Mouse (Mus musculus) liver, adult 2 months (tissue): ENCODE measurements at regions not wholly inside any gene's neighbourhood (a gene's known extent, or its start where the extent isn't known, plus 50 kb on each side); places are given as distances from the start of the nearest gene placed in this dataset.
A peak's percentile ranks its signal among the peaks of the same experiment; 100 is the strongest.

Experiments used
- DNase-seq: peaks from one replicate; pipeline ENCODE4 v3.0.0-alpha.2; 2011; ENCODE audit warnings: low read depth, low spot score; ENCODE audit errors: extremely low read depth
- H3K27ac ChIP-seq: fragments of 200-500 bp; replicated peaks from 2 replicates; pipeline ENCODE4 v1.5.1; 2012; ENCODE audit warnings: low read depth, mild to moderate bottlenecking, control low read depth, inconsistent platforms, low read length; ENCODE audit not compliant: insufficient read depth
- H3K27me3 ChIP-seq: fragments of 200-500 bp; 2 replicates; pipeline ENCODE4 v1.6.1; 2012; ENCODE audit warnings: mild to moderate bottlenecking, moderate library complexity, low read length, inconsistent platforms; ENCODE audit not compliant: control insufficient read depth, insufficient read depth
- H3K36me3 ChIP-seq: fragments of 200-500 bp; 2 replicates; pipeline ENCODE4 v1.6.1; 2012; ENCODE audit warnings: low read length, inconsistent platforms; ENCODE audit not compliant: control insufficient read depth, insufficient read depth
- H3K4me1 ChIP-seq: fragments of 200-500 bp; 2 replicates; pipeline ENCODE4 v1.6.1; 2011; ENCODE audit warnings: low read length; ENCODE audit not compliant: control insufficient read depth, insufficient read depth
- H3K4me3 ChIP-seq: fragments of 200-500 bp; 2 replicates; pipeline ENCODE4 v1.5.1; 2011; ENCODE audit warnings: low read depth, mild to moderate bottlenecking, control low read depth, low read length, moderate library complexity; ENCODE audit not compliant: insufficient read depth
- H3K79me2 ChIP-seq: fragments of 200-500 bp; 2 replicates; pipeline ENCODE4 v1.6.1; 2012; ENCODE audit warnings: inconsistent platforms, mild to moderate bottlenecking, low read length, moderate library complexity; ENCODE audit not compliant: control insufficient read depth, insufficient read depth
- H3K9ac ChIP-seq: fragments of 200-500 bp; 2 replicates; pipeline ENCODE4 v1.6.1; 2012; ENCODE audit warnings: low read depth, mild to moderate bottlenecking, control low read depth, inconsistent platforms, low read length
- CTCF ChIP-seq: fragments of 200-500 bp; IDR thresholded peaks from 2 replicates; pipeline ENCODE4 v1.5.1; 2011; ENCODE audit warnings: low read depth, low read length, control low read depth
- POLR2A ChIP-seq: fragments of 200-500 bp; IDR thresholded peaks from 2 replicates; pipeline ENCODE4 v1.6.1; 2011; ENCODE audit warnings: low read length, control low read depth; ENCODE audit not compliant: insufficient read depth; ENCODE audit errors: extremely low read depth
- WGBS: fragments of 180-500 bp; shearing (Covaris S2); methylation state at CpG from one replicate; pipeline ENCODE4 v1.1.7; 2018; 5-methylcytosine and 5-hydroxymethylcytosine counted together

- Histone ChIP-seq H3K27me3 (no peaks in the 10 kb centered on the region), H3K4me1 (no peaks in the 10 kb centered on the region), H3K4me3 (no peak overlapping the region), H3K9ac (no peak overlapping the region), H3K36me3 (no peaks in the 10 kb centered on the region), H3K27ac (no peak overlapping the region), H3K79me2 (no peaks in the 10 kb centered on the region)
- WGBS: 64% methylated on average over 3 of the region's 3 CpGs
- peak; percentile 16 for DNase-seq
- no peak for TF ChIP-seq CTCF
- no peak for TF ChIP-seq POLR2A
These were observed 1172.6 kb upstream of the Gulo start for GRCm38 (mm10) chr14:67181586-67181985.

GRCm38 (mm10) chr14:67179549-67179948 lies 1170.5 kb upstream of the Gulo start:
- Histone ChIP-seq H3K9ac (no peak overlapping the region), H3K27me3 (no peaks in the 10 kb centered on the region), H3K4me1 (no peaks in the 10 kb centered on the region), H3K36me3 (no peaks in the 10 kb centered on the region), H3K4me3 (no peak overlapping the region), H3K27ac (no peak overlapping the region), H3K79me2 (no peaks in the 10 kb centered on the region)
- TF ChIP-seq POLR2A (no peak), CTCF (no peak)
- no peak for DNase-seq

GRCm38 (mm10) chr14:67178329-67179039 lies 1169.5 kb upstream of the Gulo start:
- no peak for DNase-seq
- H3K4me1 ChIP-seq: no peaks in the 10 kb centered on the region
- no peak for TF ChIP-seq CTCF
- no peak for TF ChIP-seq POLR2A
- H3K36me3 ChIP-seq: no peaks in the 10 kb centered on the region
- H3K79me2 ChIP-seq: no peaks in the 10 kb centered on the region
- no peaks in the 10 kb centered on the region for H3K27me3 ChIP-seq
- 36% methylated on average over 9 of the region's 9 CpGs for WGBS
- no peak overlapping the region for H3K27ac ChIP-seq
- no peak overlapping the region for H3K9ac ChIP-seq
- no peak overlapping the region for H3K4me3 ChIP-seq

- H3K27ac ChIP-seq: no peak overlapping the region
These were observed 1167.7 kb upstream of the Gulo start for GRCm38 (mm10) chr14:67176672-67177071.

GRCm38 (mm10) chr14:67176100-67176499 lies 1167.1 kb upstream of the Gulo start:
- TF ChIP-seq POLR2A (no peak), CTCF (no peak)
- Histone ChIP-seq H3K4me3 (no peak overlapping the region), H3K4me1 (no peaks in the 10 kb centered on the region), H3K9ac (no peak overlapping the region), H3K79me2 (no peaks in the 10 kb centered on the region), H3K27ac (no peak overlapping the region), H3K27me3 (no peaks in the 10 kb centered on the region), H3K36me3 (no peaks in the 10 kb centered on the region)
- no peak for DNase-seq
- WGBS: 65% methylated on average over 6 of the region's 6 CpGs

More at GRCm38 (mm10) chr14:67176672-67177071, 1167.7 kb upstream of the Gulo start:
- H3K79me2 ChIP-seq: no peaks in the 10 kb centered on the region
- no peaks in the 10 kb centered on the region for H3K4me1 ChIP-seq
- no peak overlapping the region for H3K4me3 ChIP-seq
- 45% methylated on average over 6 of the region's 6 CpGs for WGBS
- H3K27me3 ChIP-seq: no peaks in the 10 kb centered on the region
- no peaks in the 10 kb centered on the region for H3K36me3 ChIP-seq
- TF ChIP-seq CTCF (no peak), POLR2A (no peak)
- no peak overlapping the region for H3K9ac ChIP-seq
- DNase-seq: no peak

- no peaks in the 10 kb centered on the region for H3K4me1 ChIP-seq
- 77% methylated on average over 7 of the region's 7 CpGs for WGBS
- H3K9ac ChIP-seq: no peak overlapping the region
These were observed 1165.9 kb upstream of the Gulo start for GRCm38 (mm10) chr14:67174929-67175328.

More at GRCm38 (mm10) chr14:67174929-67175328, 1165.9 kb upstream of the Gulo start:
- DNase-seq: no peak
- no peaks in the 10 kb centered on the region for H3K79me2 ChIP-seq
- no peak overlapping the region for H3K4me3 ChIP-seq
- TF ChIP-seq CTCF: no peak
- TF ChIP-seq POLR2A: no peak
- no peaks in the 10 kb centered on the region for H3K36me3 ChIP-seq
- H3K27me3 ChIP-seq: no peaks in the 10 kb centered on the region
- H3K27ac ChIP-seq: no peak overlapping the region
